Mouse (Mus musculus) T-cell, adult 2 months (primary cell): Measurements from ENCODE around the gene Isx.

ENCODE experiments used
- DNase-seq: peaks from one replicate; pipeline ENCODE4 v3.0.0; 2022; ENCODE audit warnings: low spot score

The Isx gene

GRCm38 (mm10) chr8:74872940-74873339 is at the start of gene Isx:
Gene Isx (plus strand): TSS chr8:74873173.
- no peak for DNase-seq

DNA sequence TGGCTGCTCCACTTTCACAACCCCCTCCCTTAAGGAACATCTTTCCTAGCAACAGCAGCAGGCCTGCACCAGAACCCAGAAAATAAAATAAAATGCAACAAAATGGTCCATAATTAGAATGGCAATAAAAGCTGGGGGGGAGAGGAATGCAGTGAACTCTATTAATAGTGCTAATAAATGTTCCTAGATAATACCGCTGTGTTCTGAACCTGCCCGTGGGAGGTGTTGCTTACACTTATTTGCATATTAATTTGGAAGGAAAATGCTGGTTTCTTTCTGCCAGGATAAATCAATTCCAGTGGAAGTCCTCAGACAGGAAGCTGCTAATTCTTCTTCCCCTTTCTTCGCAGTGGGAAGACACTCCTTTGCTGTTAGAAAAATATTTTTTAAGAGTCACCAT is 45.3 kb upstream of the Isx start:
- DNase-seq, result no peak

DNA sequence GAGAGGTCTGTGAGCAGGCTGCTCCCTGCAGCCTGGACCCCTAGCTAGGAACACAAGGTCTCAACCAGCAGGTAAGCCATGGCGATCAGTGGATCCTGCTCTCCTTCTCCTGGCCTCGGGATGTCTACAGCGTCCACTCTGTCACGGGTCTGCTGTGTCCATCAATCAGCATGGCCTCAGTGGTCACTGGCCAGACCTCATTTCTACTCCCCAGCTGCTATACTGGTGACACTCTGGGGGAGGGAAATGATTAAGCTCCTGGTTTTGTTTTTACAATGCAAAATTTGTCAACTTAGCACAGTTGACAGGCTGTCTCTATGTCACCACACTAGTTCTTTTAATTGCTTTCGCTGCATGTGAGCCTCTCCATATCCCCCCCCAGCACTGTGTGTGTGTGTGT is 41.7 kb upstream of the Isx start:
- no peak for DNase-seq

DNA sequence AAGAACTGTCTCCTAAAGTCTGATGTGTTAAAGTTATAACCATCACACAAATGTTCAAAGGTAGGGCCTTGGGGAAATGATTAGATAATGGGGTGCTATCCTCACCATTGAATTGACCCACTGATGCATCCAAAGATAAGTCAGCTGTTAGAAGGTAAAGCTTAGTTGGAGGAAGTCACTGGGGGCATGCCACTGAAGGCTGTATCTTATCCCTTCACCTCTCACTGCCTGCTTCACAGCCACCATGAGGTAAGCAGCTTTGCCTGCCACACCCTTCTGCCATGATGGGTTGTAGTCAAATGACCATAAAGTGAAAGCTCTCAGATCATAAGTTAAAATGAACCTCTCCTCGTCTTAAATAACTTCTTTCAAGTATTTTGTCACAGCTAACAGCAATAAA is 38.7 kb upstream of the Isx start:
- no peak for DNase-seq

DNA sequence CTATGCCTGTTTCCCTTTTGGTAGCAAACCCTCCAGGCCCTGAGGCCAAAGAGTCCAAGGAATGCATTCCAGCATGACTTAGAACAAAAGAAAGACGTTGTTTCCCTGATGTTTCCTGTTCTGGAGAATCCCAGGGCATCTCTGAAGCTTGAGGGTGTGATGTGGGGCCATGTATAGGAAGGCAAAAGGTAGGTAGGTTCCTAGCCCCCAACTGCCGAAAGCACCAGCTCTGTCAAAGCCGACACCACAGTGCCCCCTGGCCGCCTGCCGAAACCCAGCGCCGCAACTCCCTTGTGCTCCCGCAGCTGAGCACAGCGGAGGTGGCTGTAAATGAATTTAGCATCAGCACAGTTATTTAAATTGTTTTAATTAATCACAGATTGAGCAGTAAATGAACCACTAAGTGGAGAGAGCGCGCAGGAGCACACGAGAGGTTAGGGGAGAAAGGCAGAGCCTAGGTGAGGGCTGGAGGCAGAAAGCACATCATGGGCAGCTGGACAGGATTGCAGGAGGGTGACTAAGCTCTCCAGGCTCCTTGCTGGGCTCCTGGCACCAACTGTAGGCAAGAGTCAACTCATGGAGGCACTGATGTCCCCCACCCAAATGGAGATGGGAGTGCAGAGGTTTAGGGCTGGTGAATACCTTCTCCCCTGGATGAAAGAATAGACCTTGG is 25.5 kb upstream of the Isx start:
- no peak for DNase-seq

GRCm38 (mm10) chr8:74848707-74849106 is 24.3 kb upstream of the Isx start:
- no peak for DNase-seq

GRCm38 (mm10) chr8:74850971-74851370 is 22.0 kb upstream of the Isx start:
- no peak for DNase-seq

- no peak for DNase-seq
These were observed 21.1 kb upstream of the Isx start for GRCm38 (mm10) chr8:74851837-74852236.

DNA sequence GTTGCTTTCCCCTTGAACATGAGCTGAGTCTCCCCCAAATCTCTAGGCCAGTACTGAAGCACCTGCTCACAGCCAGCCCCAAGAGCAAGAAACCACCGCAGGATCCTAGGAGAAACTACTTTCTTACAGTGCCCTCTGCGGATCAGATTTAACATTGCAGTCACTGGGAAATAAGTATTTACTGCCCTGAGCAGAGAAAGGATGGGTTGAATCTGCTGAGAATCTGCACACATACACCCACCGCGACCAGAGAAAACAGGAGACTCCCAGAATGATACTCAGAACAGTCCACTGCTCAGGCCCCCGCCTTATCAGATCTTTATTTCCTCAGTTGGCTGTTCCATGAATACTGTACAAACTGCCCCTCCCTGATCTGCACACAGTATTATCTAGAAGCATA is 19.5 kb upstream of the Isx start:
- no peak for DNase-seq

DNA sequence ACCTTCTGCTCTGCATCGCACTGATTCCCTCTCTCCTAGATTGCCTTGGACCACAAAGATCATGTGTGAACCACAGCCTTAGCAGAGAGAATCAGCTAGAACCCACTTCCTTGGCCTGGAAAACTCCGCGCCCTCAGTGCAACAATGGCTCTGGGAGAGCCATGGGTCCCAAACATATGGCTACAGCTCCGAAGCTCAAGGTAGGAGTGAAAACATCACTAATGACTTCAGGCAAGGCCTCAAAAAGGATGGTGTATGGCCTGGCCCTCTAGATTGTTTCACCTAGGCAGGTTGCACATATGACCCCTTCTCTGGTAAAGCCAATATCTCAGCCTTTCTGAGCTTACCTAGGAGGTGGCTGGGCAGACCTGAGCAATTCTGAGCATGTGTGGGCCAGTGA is 18.2 kb upstream of the Isx start:
- DNase-seq, result no peak

DNA sequence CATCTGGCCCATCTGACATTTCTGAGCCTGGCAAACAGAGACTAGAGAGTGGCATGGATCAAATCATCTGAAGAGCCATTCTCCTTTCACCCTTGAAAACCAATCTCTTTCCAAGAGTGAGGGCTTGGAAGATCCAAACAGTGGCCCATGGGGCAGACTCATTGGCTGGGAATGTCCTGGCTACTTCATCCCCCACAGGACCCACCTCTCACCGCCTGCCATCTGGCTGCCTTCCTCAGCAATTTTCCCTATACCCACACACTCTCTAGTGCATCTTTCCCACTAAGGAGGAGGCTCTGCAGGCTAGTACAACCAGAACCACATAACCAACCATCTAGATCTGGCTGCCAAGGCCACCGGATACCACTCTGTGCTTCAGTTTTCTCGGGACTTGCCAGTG is 17.6 kb upstream of the Isx start:
- DNase-seq, result no peak

GRCm38 (mm10) chr8:74859241-74859640 is 13.7 kb upstream of the Isx start:
- DNase-seq, result no peak

GRCm38 (mm10) chr8:74860449-74860848 is 12.5 kb upstream of the Isx start:
- no peak for DNase-seq

DNA sequence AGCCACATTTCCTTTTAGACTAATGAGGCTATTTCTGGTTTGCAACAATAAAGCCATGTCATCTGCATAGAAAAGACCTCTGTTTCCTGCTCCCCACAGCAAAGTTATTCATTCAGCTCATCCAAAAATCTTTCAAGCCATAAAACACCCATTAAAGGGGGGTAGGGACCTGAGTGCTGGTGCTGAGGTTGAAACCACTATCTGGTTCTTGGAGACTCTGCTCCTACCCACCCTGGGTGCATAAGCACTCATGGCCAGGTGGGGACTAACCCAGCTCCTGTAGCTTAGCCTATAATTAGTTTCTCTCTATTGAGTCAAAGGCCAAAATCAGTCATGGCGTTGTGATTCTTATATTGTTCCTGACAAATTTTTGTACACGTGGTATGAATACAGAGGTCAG is 10.4 kb upstream of the Isx start:
- DNase-seq, result no peak

DNA sequence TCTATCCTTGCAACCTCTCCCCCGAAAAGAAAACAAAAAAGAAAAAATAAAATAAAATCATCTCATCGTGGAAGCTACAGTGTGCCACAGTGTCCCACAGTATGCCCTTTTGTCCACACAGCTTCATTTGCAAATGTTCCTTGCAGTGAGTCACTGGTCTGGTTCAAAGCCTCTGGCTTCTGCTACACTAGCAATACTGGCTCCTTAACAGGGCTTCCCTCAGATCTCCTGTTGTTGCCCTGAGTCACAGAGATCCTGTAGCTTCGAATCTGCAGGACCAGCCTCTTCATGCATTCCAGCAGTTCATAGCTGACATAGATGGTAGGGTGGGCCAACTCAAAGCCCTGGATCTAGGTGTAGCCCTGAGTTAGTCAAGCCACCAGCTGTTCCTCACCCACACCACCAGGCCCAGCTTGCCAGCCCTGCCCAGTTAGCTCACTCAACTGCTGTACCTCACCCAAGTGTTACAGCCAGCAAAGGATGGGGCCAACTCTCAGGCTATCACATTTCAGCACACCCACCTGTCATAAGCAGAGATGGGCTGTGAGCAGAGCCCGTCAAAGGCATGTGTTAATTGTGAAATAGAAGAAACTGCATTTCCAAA is 2.5 kb upstream of the Isx start:
- no peak for DNase-seq

GRCm38 (mm10) chr8:74871686-74872085 is 1.3 kb upstream of the Isx start:
- DNase-seq, result no peak

GRCm38 (mm10) chr8:74872151-74872823 is 686 bp upstream of the Isx start:
- DNase-seq, result no peak

GRCm38 (mm10) chr8:74874565-74874964 is 1.6 kb downstream of the Isx start:
- DNase-seq, result no peak

DNA sequence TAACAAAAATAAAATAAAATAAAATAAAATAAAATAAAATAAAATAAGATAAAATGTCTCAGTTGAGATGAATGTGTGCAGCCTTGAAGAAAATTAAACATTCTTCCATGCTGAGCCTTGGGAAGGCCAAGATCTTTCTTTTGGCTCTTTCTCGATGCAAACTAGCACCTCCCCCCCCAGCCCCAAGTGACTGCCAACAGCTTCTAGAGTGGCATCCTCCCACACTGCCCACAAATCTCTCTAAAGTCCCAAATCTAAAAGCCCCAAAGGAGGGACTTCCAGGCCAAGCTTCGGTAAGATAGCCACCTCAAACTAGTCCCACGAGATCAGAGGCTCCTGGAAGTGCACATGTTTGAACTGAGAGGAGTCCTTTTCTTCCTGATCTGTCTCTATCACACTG is 5.7 kb downstream of the Isx start:
- no peak for DNase-seq

GRCm38 (mm10) chr8:74888763-74889162 is 15.8 kb downstream of the Isx start:
- DNase-seq, result no peak

DNA sequence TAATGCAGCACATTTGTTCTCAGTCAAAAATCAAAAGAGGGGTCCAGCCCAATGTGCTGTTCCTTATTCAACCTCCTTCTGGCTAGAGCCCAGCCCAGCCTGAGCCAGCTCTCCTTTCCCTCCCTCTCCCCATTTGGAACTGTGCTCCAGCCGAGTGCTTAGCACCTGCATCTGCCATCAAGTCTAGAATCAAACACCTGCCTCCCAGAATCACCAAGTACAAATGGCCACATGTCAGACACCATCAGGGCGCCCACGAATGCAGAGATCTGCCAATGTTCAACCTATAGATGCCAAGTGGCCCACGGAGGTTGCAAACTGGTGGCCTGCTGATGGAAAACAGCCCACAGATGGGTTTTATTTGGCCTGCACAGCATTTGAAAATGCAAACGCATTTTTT is 18.1 kb downstream of the Isx start:
- DNase-seq, result no peak

DNA sequence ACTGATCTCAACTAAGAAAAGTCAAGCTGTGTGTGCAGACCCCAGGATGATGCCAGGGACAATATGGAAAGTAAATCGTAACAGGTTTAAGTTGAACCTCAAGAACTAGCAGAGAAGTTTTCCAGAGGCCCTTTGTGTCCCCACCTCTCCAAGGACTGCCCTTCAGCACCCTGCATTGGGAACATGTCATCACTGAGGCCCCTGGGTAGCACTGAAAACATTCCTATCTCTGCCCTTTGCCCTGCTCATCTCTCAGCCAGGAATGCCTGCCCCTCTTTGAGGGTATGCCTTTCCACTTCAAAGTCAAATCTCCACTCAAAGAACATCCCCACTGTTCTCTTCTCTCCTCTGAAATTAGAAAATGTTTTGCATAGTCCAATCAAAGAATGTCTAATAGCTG is 23.3 kb downstream of the Isx start:
- no peak for DNase-seq

DNA sequence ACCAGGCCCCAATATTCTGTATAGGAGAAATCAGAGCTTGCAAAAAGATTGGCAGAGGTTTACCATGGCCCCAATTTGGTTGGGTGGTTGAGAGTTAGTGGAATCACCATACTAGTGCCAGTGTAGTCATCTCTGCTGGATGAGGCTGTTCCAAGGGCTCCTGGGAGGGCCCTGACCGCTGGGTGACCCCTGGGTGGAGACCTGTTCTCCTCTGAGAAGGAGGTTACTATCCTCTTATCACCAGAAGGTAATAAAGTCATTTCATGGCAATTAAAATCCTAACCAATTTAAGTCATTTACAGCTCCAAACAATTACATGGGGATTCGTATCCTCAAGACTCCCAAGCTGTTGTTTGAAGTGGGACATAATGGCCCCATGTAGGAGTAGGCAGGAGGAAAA is 24.3 kb downstream of the Isx start:
- no peak for DNase-seq

DNA sequence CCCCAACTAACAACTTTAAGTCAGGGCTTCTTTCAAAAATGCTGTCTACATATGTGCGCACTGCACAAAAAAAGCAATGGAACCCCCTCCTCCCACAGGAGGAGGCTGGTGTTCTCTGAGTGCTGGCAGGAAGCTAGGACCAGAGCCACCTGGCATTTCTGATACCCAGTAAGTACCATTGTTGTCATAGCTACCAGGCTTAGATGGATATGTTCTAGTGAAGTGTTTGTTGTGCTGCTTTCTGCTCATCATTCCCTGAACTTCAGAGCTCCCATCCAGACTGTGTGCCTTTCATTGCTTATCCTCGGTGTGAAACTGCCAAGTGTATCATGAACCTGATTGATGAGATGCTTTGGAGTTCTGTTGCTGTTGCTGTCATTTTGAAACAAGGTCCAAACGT is 26.8 kb downstream of the Isx start:
- no peak for DNase-seq
